8 mouse cellular contexts compared by ENCODE assay signal in genomic region chr8:54077271-54078120, GRCm38 (mm10). TPM values are rescaled to one million over a fixed set of nuclear protein-coding genes. Genes with fewer than 3 reads are reported as not detected.
DNase-seq lines count a peak whose midpoint lies in the region; ATAC-seq and TF ChIP-seq lines count a peak whose summit lies in the region.

Vegfc (plus strand) TSS chr8:54077606.

- peak; percentile 58 for DNase-seq in NIH3T3 (ENCODE audit: low read depth)
- peak; percentile 57 to 68 for DNase-seq in cerebellum, adult 2 months
- DNase-seq in left cerebral cortex, postnatal 14 days (ENCODE audit: low spot score in 2 of 2), result peak; percentile 12 to 24
- DNase-seq in right cerebral cortex, postnatal 10 days (ENCODE audit: low spot score in 2 of 2), result peak; percentile 35 to 52
- peak; percentile 38 for DNase-seq in urinary bladder, postnatal 25 days (ENCODE audit: low spot score)

- peak within 1 kb of the TSS; percentile 67 for H3K4me3 ChIP-seq in cerebellum, adult 2 months (replicated peaks; ENCODE audit: insufficient read depth, low read depth, low read length)
- peak within 1 kb of the TSS; percentile 94 for H3K4me3 ChIP-seq in megakaryocyte, embryonic 14.5 days (replicated peaks)

- H3K36me3 ChIP-seq in megakaryocyte, embryonic 14.5 days (replicated peaks; ENCODE audit: low read length), result no peaks in the 10 kb centered on the region

- WGBS in cerebellum, adult 2 months, result under 1% methylated on average over 78 of the region's 79 CpGs

- no peaks in the 10 kb centered on the region for H3K9me3 ChIP-seq in megakaryocyte, embryonic 14.5 days

- ATAC-seq in frontal cortex, adult (ENCODE audit: low TSS enrichment), result peak; percentile 70
- peak; percentile 63 to 70 for ATAC-seq in hematopoietic stem cell, adult 5-6 weeks (replicated peaks in 1 of 2; ENCODE audit: insufficient read depth in 1 of 2, low FRiP score in 2 of 2, low TSS enrichment in 1 of 2, low read depth in 1 of 2, poor library complexity in 2 of 2, severe bottlenecking in 2 of 2)

- no peaks in the 10 kb centered on the region for H3K4me1 ChIP-seq in cerebellum, adult 2 months (ENCODE audit: control insufficient read depth, insufficient read depth, low read length)
- peaks cover 22% of the 10 kb centered on the region for H3K4me1 ChIP-seq in megakaryocyte, embryonic 14.5 days

- TF ChIP-seq POLR2A in cerebellum, adult 2 months (IDR thresholded peaks at IDR 0.05; ENCODE audit: borderline replicate concordance, insufficient read depth, low read length), result no peak

- no peaks in the 10 kb centered on the region for H3K27me3 ChIP-seq in cerebellum, adult 2 months (ENCODE audit: control insufficient read depth, insufficient read depth, low read length)
- H3K27me3 ChIP-seq in megakaryocyte, embryonic 14.5 days (replicated peaks), result peaks cover 26% of the 10 kb centered on the region

- no peak within 1 kb of the TSS for H3K27ac ChIP-seq in cerebellum, adult 2 months (ENCODE audit: insufficient read depth, low read length)

- no peak for TF ChIP-seq CTCF in cerebellum, adult 2 months (IDR thresholded peaks at IDR 0.05; ENCODE audit: borderline replicate concordance, insufficient read depth, low read depth, low read length)

- intact Hi-C loops in left cerebral cortex, postnatal 14 days (cut with DNase I), result loop anchor here (5.0 kb wide), 1 partner anchor 415 kb away; no protein-coding TSS in a partner anchor

RNA-seq across cellular contexts. Expression of gene Vegfc, which starts in this region (rescaled TPM):
- polyA plus RNA-seq in cerebellum, adult 2 months (2012; rRNA removed), result 4.4 and 4.9 TPM in 2 replicates
- 3.1 and 5.3 TPM in 2 replicates for total RNA-seq in hematopoietic stem cell, adult 5-6 weeks (2017)
- total RNA-seq in left cerebral cortex, postnatal 14 days (2021), result 1 to 10 TPM; 2.8 to 8.8 TPM
- 0.18 TPM in 1 of 2 replicates, not detected in the other for polyA plus RNA-seq in megakaryocyte, embryonic 14.5 days (2012; ENCODE audit: insufficient read depth, low replicate concordance)
